Mouse (Mus musculus): ENCODE data around the gene Pgp.

DNA sequence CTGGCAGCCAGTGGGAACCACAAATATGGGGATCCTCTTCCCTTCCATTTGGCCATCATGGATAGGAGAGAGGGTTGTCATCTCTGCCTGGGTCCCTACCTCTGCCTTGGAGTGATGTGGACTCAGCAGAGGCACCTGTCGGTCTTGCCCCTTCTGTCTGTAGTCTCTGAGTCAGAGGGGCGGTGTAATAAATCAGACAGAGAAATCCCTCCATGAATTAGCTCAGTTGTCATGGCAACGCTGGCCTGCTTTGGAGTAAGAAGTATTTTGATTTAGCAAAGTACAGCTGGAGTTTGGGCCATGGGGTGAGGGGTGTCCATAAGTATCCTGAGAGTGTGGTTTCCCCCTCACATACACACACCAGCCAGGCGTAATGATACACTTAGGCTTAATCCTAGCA lies 20.2 kb downstream of the Pgp start:
- TF ChIP-seq GATA1 (IDR thresholded peaks at IDR 0.05; ENCODE audit: borderline replicate concordance, low read length) (no peak), FLI1 (IDR thresholded peaks at IDR 0.05; ENCODE audit: low read length) (no peak)
